Mouse (Mus musculus): ENCODE measurements around the gene Prl8a2. TPM values are rescaled to one million over a fixed set of nuclear protein-coding genes. Genes with fewer than 3 reads are reported as not detected.

The Prl8a2 gene
- polyA plus RNA-seq (2015; fragmentation: Nextera tagmentation; extraction: Ambion mirVana): not detected in 2 replicates

DNA sequence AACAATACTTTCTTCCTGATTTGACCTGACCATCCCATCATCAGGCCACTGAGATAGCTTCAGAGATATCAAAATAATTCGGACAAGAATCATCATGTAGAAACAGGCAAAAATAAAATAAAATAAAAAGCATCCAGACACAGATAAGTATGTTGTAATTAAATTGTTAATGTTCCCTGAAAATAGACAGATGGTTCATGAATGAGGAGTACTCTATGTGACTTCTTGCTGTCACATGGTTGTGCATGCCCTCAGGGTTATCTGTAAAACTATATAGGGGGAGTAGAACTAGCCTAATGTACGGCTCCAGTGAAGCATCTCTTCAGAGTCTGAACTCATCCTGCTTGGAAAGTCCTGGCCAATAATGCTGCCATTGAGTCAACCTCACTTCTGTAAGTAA is at the start of gene Prl8a2:
Gene Prl8a2 (plus strand): TSS at position 301 of the 400 bp plus-strand sequence.
- Histone ChIP-seq H3K4me2 (no peak within 1 kb of the TSS), H3K27ac (replicated peaks) (no peak within 1 kb of the TSS), H3K27me3 (replicated peaks) (no peaks in the 10 kb centered on the region), H3K9ac (no peak within 1 kb of the TSS), H3K4me3 (no peak within 1 kb of the TSS), H3K9me3 (no peaks in the 10 kb centered on the region), H3K4me1 (peaks cover 8% of the 10 kb centered on the region; the same call in 1 of the 2 replicates), H3K36me3 (no peaks in the 10 kb centered on the region)
- ATAC-seq (ENCODE audit: extremely low read depth, insufficient number of reproducible peaks, low FRiP score, low TSS enrichment): no peak
- WGBS: 52% methylated on average over 2 of the region's 2 CpGs

DNA sequence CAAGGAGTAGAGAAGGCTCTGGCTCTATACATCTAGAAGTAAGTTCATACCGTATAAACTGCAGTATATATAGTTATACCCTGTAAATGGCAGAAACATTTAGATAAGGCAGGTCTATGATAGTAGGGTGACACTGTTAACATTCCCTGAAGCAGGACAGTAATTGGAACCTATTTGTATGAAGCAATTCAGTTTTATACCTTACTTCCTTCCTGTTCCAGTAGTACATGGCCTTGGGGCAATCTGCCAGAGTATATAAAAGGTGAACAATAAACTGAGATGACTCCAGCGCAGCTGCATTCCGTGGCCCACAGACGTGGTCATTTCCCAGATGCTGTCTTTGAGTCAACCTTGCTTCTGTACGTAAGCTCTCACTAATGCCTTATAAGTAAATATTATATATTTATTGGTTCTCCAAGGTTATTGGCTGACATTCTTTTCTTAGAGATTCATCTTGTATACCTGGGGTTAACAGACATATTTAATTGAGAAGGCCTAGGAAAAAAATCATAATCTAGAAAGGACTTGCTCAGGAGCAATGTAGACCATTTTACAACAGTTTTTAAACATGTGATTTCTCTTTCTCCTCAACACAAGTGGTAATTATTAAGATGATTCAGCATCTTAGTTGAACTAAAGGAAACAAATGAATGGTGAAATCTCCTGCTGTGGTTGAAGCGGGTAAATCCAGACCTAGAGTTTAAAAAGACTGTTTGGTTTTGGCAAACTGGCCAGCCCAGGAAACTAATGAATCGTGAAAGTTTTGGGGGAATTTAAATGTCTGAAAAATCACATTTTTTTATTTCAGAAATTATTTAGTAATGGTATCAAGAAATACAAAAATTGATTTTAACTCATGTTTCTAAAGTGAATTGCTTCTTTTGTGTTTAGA is 32.9 kb upstream of the Prl8a2 start, which contains the start of gene Prl6a1:
Gene Prl6a1 (plus strand): TSS at position 294 of the 892 bp plus-strand sequence.
- no peak within 1 kb of the TSS for H3K4me3 ChIP-seq
- H3K4me1 ChIP-seq: peaks cover 4% of the 10 kb centered on the region; the same call in 1 of the 2 replicates
- H3K9me3 ChIP-seq: no peaks in the 10 kb centered on the region
- no peak for ATAC-seq (ENCODE audit: extremely low read depth, insufficient number of reproducible peaks, low FRiP score, low TSS enrichment)
- no peak within 1 kb of the TSS for H3K27ac ChIP-seq (replicated peaks)
- WGBS: 69% methylated on average over 7 of the region's 7 CpGs
- H3K9ac ChIP-seq: no peak within 1 kb of the TSS
- no peaks in the 10 kb centered on the region for H3K27me3 ChIP-seq (replicated peaks)
- no peak within 1 kb of the TSS for H3K4me2 ChIP-seq
- H3K36me3 ChIP-seq: no peaks in the 10 kb centered on the region

DNA sequence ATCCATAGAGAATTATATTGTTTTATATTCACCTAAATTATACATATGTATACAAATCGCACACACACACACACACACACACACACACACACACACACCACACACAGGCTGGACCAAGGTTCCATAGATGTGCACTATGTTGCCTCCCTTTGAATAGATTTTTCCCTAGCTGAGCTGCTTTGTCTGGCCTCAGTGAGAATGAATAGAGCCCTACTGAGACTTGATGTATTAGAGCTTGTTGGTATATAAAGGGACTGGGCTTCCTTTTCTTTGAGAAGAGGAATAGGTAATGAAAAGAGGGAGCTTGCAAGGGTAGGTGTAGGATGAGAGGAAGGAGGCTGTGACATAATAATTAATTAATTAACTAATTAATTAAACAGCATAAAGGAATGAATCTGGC is 10.5 kb upstream of the Prl8a2 start:
- Histone ChIP-seq H3K9ac (no peak overlapping the region), H3K4me1 (no peaks in the 10 kb centered on the region), H3K9me3 (no peaks in the 10 kb centered on the region), H3K27ac (replicated peaks) (no peak overlapping the region), H3K4me3 (no peak overlapping the region), H3K36me3 (no peaks in the 10 kb centered on the region), H3K4me2 (no peak overlapping the region), H3K27me3 (replicated peaks) (no peaks in the 10 kb centered on the region)
- no peak for ATAC-seq (ENCODE audit: extremely low read depth, insufficient number of reproducible peaks, low FRiP score, low TSS enrichment)
- WGBS: 79% methylated on average over 1 of the region's 1 CpGs

DNA sequence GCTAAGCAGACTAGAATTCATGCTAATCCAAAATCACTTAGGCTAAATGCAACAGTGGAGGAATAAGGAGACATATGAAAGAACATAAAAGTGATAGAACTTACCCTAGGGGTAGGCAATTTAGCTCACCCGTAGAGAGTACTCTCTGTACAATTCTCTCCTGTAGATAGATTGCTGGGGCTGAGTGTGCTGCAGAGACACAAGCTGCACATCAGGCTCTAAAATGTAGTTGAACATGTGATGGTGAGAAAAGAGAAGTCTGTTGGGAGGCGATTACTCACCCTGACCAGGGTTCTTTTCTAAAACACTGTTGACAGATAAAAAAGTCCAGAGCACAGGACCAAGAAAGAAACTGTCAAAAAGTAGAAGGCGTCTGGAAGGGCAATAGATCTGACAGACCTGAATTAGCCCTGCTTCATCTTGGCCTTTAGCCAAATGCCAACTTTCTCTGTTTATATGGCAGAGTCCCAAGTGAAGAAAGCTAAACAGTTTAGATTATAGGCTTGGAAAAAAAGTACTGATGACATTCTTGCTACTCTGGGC is 2.7 kb upstream of the Prl8a2 start:
- Histone ChIP-seq H3K9me3 (no peaks in the 10 kb centered on the region), H3K4me2 (peak overlapping the region; percentile 14; the same call in 1 of the 2 replicates), H3K27me3 (replicated peaks) (no peaks in the 10 kb centered on the region), H3K9ac (no peak overlapping the region), H3K27ac (replicated peaks) (peak overlapping the region; percentile 58), H3K36me3 (no peaks in the 10 kb centered on the region), H3K4me3 (no peak overlapping the region), H3K4me1 (peaks cover 8% of the 10 kb centered on the region; the same call in 1 of the 2 replicates)
- WGBS: 14% methylated on average over 3 of the region's 3 CpGs
- peak; percentile 37; the same call in 1 of the 2 replicates for ATAC-seq (ENCODE audit: extremely low read depth, insufficient number of reproducible peaks, low FRiP score, low TSS enrichment)

DNA sequence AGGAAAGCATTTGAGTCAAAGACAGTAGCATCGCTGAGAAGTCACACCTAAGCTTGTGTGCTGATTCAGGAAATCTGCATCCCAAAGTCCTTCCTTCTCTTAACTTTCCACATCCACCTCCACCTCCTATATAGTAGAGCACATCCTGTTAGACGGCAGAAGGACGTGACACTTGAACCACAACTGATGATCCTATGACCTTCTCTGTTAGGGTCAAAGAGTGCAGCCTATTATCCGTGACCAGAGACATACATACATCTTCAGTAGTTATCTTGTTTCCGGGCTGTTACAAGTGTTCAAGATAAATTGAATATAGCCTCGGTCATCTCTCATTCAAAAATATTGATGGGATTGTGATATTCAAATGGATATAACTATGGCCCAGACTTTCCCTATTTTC is 45.3 kb downstream of the Prl8a2 start, which contains the start of gene Prl2b1:
Gene Prl2b1 (minus strand): TSS at position 101 of the 400 bp plus-strand sequence.
- no peaks in the 10 kb centered on the region for H3K9me3 ChIP-seq
- no peaks in the 10 kb centered on the region for H3K4me1 ChIP-seq
- no peak within 1 kb of the TSS for H3K4me2 ChIP-seq
- ATAC-seq (ENCODE audit: extremely low read depth, insufficient number of reproducible peaks, low FRiP score, low TSS enrichment): no peak
- no peak within 1 kb of the TSS for H3K27ac ChIP-seq (replicated peaks)
- no peak within 1 kb of the TSS for H3K9ac ChIP-seq
- no peaks in the 10 kb centered on the region for H3K36me3 ChIP-seq
- WGBS: 61% methylated on average over 6 of the region's 6 CpGs
- H3K27me3 ChIP-seq (replicated peaks): no peaks in the 10 kb centered on the region
- H3K4me3 ChIP-seq: no peak within 1 kb of the TSS

DNA sequence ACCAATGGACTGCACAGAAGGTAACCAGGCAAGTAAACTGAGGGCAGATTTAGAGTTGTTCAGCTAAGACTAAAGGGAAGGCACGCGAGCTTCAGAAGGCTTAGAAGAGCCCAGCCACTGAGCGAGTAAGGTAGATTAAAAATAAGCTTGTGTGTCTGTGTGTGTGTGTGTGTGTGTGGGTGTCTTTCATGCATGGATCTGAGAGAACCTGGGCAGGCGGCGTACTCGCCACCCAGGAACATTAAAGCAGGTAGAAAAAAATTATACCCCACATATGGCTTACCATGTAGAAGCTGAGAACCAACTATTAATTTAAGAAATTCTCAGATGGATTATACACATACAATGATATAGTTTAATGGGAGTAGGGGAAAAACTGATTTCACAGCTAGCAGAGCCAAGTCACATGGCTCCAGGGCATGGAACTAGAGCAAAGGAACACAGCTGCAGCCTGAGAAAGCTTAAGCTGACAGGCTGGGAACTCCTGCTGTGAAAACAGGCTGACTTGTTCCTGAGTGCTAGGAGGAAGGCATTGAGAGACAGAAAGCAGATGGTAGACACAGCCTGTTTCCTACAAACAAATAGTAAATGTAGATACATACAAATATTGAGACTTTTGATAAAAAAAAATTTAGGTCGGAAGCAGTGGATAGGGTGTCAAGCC is 53.7 kb downstream of the Prl8a2 start:
- WGBS: 86% methylated on average over 7 of the region's 7 CpGs

More for the DNA sequence above, 53.7 kb downstream of the Prl8a2 start:
- H3K9ac ChIP-seq: no peak overlapping the region
- H3K27me3 ChIP-seq (replicated peaks): no peaks in the 10 kb centered on the region
- no peaks in the 10 kb centered on the region for H3K4me1 ChIP-seq
- H3K27ac ChIP-seq (replicated peaks): no peak overlapping the region
- H3K9me3 ChIP-seq: no peaks in the 10 kb centered on the region
- no peak overlapping the region for H3K4me3 ChIP-seq
- no peak overlapping the region for H3K4me2 ChIP-seq
- H3K36me3 ChIP-seq: no peaks in the 10 kb centered on the region
- ATAC-seq (ENCODE audit: extremely low read depth, insufficient number of reproducible peaks, low FRiP score, low TSS enrichment): no peak

Other genes with a start within 250 kb of the Prl8a2 start
- not detected in 2 replicates for gene Prl3d2, start 224.0 kb upstream of the Prl8a2 start, polyA plus RNA-seq (2015; fragmentation: Nextera tagmentation; extraction: Ambion mirVana)
- not detected in 2 replicates for gene Prl3d3, start 188.9 kb upstream of the Prl8a2 start, polyA plus RNA-seq (2015; fragmentation: Nextera tagmentation; extraction: Ambion mirVana)
- not detected in 2 replicates for gene Prl3c1, start 149.0 kb upstream of the Prl8a2 start, polyA plus RNA-seq (2015; fragmentation: Nextera tagmentation; extraction: Ambion mirVana)
- gene Prl3b1, start 103.8 kb upstream of the Prl8a2 start, polyA plus RNA-seq (2015; fragmentation: Nextera tagmentation; extraction: Ambion mirVana): not detected in 2 replicates
- gene Prl3a1, start 86.2 kb upstream of the Prl8a2 start, polyA plus RNA-seq (2015; fragmentation: Nextera tagmentation; extraction: Ambion mirVana): not detected in 2 replicates
- gene Prl6a1, start 33.0 kb upstream of the Prl8a2 start, polyA plus RNA-seq (2015; fragmentation: Nextera tagmentation; extraction: Ambion mirVana): not detected in 2 replicates
- gene Prl2b1, start 45.2 kb downstream of the Prl8a2 start, polyA plus RNA-seq (2015; fragmentation: Nextera tagmentation; extraction: Ambion mirVana): not detected in 2 replicates
- gene Prl8a6, start 93.0 kb downstream of the Prl8a2 start, polyA plus RNA-seq (2015; fragmentation: Nextera tagmentation; extraction: Ambion mirVana): not detected in 2 replicates
- gene Prl8a8, start 167.5 kb downstream of the Prl8a2 start, polyA plus RNA-seq (2015; fragmentation: Nextera tagmentation; extraction: Ambion mirVana): not detected in 2 replicates
- not detected in 2 replicates for gene Prl8a9, start 218.9 kb downstream of the Prl8a2 start, polyA plus RNA-seq (2015; fragmentation: Nextera tagmentation; extraction: Ambion mirVana)
- not detected in 2 replicates for gene Prl8a1, start 236.5 kb downstream of the Prl8a2 start, polyA plus RNA-seq (2015; fragmentation: Nextera tagmentation; extraction: Ambion mirVana)

All from heart, embryonic 13.5 days (tissue).